Mouse (Mus musculus) monocyte, adult 5-6 weeks (primary cell): ENCODE data around the gene Slc28a3. TPM values are rescaled to one million over a fixed set of nuclear protein-coding genes. Genes with fewer than 3 reads are reported as not detected.
A peak's percentile ranks its signal among the peaks of the same experiment; 100 is the strongest.

Experiments used
- ATAC-seq: fragments of 153-309, 156-312 bp; replicated peaks from 2 replicates; pipeline ENCODE4 v1.8.0; 2017; ENCODE audit warnings: mild to moderate bottlenecking; ENCODE audit not compliant: low TSS enrichment, insufficient number of reproducible peaks, severe bottlenecking, poor library complexity, low FRiP score
- total RNA-seq: library from RNA; stranded (forward); fragments of 200-1000, 200-491, 200-594 nt; gene quantifications from 3 replicates; pipeline ENCODE4 v1.2.3, GENCODE M21; 2017

The Slc28a3 gene
- total RNA-seq, 1 experiment from 2014 or later, result not detected

- no peak for ATAC-seq
These were observed 74.0 kb downstream of the Slc28a3 start for GRCm38 (mm10) chr13:58536466-58537231.

- ATAC-seq, result no peak
These were observed 75.4 kb downstream of the Slc28a3 start for GRCm38 (mm10) chr13:58535321-58535720.

DNA sequence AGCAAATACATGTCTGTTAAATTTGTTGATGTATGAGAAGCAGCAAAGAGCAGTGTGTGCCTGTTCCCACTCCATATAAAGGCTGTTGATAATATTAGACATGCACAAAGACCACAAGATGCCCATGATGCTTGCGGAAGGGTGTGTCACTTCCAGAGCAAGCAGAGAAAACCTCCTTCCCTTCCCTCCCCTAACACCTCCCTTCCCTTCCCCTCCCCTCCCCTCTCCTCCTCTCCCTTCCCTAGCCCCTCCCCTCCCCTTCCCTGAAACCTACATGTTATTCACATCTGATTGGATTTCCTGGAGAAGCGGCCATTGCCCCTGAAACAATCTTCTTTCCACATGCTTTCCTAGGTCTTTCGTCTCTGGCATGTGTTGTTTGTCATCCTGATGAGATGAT, 75.8 kb downstream of the Slc28a3 start:
- no peak for ATAC-seq

DNA sequence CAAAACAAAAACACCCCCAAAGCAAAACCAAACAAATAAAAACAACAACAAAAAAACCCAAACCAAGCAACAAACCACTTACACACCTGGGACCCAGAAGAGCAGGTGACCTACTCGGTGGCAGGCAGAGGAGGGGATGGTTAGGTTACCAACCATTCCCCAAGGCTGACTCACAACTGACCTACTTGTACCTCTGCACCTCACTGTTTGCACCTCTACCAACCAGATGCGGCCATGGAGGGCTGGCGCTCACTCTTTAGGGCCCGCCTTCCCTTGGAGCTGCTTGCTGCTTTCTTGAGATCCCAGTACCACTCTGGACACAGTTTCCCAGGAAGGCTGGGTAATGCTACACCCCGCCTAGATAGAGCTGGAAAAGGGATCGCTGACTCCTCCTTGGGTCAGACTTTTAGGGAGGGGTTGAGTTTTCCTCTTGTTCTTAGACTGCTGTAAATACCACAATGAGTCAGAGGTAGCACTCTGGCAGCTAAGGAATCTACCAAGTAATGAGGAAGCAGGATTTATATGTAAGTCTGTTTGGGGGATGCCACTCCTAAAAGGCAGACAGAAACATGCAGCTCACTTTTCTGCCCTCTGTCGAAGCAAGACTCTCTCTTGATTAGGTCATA, 76.3 kb downstream of the Slc28a3 start:
- no peak for ATAC-seq

DNA sequence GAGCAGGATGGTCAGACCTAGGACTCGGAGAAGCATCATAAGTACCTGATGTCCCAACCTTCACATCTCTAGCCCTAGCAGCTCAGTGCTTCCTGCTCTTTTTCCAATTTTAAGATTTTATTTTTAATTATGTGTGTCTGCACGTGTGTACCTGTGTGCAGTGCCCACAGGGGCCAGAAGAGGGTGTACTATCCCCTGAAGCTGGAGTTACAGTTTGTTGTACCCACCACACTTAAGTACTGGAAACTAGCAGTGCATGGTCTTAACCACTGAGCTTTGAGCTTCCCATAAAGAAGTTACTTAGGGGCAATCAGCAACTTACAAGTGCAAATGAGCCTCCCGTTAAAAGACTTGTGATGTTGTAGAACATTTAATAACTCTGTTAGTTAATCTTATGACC, 86.1 kb downstream of the Slc28a3 start:
- ATAC-seq, result no peak

GRCm38 (mm10) chr13:58523761-58524117, 86.9 kb downstream of the Slc28a3 start:
- ATAC-seq, result no peak

- no peak for ATAC-seq
These were observed 87.5 kb downstream of the Slc28a3 start for GRCm38 (mm10) chr13:58523011-58523760.

GRCm38 (mm10) chr13:58521331-58522030, 89.2 kb downstream of the Slc28a3 start:
- ATAC-seq, result no peak

GRCm38 (mm10) chr13:58520580-58521330, 89.9 kb downstream of the Slc28a3 start:
- no peak for ATAC-seq

DNA sequence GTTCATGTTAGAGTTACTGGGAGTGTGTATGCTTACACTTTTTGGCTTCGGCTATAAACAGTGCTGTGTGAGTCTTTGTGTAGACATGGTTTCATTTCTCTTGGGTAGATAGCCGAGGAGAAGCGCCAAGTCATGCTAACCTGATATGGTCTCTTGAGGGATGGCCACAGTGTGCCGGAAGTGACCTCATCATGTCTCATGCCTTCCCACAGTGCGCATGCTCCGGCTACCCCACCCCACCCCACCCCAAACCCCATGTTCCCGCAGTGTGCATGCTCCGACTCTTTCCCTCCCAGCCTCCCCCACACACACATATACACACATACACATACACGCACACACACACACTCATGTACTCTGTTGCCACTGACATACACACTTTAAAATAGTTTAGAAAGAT, 90.6 kb downstream of the Slc28a3 start:
- no peak for ATAC-seq

GRCm38 (mm10) chr13:58516277-58516676, 94.4 kb downstream of the Slc28a3 start:
- ATAC-seq, result no peak

DNA sequence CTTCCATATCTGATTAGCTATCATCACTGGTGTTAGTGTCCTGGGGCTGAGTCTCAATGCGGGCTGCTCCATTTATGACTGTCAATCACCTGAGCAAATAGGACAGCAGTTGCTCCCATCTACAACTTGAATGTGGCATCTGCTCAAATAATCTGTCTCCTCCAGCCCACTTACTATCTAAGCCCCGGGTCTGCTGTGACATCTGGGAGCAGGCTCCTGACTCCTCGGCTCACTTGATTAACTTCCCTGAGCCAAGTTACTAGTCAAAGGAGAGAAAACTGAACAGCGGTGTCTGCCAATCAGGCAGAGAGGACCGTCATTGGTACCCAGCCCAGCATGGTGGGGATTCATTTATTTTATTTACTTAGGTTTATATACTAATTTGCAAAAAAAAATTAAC, 95.0 kb downstream of the Slc28a3 start:
- no peak for ATAC-seq

GRCm38 (mm10) chr13:58514147-58514727, 96.4 kb downstream of the Slc28a3 start:
- no peak for ATAC-seq

DNA sequence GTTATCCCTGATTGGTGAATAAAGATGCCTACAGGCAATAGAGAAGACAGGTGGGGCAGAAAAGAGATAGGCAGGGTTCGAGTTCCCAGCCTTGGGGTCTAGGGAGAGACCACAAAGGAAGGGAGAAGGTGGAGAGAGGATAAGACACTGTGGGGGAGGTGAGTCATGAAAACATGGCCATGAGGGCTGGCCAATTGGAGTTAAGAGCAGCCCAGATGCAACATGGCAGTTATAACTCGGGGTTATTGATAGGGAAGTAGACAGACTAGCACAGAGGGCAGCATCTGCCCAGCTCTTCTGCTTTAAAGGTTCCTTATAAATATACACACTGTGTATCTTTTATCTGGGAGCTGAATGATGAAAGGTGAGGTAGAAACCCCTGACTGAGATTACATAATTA, 98.8 kb downstream of the Slc28a3 start:
- no peak for ATAC-seq

GRCm38 (mm10) chr13:58511248-58511647, 99.4 kb downstream of the Slc28a3 start:
- ATAC-seq, result no peak

DNA sequence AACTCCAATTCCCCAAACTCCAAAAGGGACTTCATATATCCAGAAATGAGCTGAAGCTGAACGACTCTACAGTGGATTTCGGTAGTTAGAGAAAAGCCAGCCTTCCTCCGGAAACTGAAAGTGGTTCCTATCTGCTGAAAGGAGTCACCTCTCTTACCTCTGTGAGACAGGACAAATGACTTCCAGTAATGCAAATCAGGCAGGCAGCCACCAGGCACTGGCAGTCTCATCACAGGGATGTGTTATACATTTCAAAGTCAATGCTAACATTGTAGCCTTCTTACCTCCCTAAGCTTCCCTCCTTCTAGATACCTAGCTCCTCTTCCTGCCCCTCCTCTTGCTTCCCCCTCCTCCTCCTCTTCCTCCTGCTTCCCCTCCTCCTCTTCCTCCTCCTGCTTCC, 101.4 kb downstream of the Slc28a3 start:
- no peak for ATAC-seq

GRCm38 (mm10) chr13:58503610-58504009, 107.1 kb downstream of the Slc28a3 start:
- peak; percentile 63 for ATAC-seq

DNA sequence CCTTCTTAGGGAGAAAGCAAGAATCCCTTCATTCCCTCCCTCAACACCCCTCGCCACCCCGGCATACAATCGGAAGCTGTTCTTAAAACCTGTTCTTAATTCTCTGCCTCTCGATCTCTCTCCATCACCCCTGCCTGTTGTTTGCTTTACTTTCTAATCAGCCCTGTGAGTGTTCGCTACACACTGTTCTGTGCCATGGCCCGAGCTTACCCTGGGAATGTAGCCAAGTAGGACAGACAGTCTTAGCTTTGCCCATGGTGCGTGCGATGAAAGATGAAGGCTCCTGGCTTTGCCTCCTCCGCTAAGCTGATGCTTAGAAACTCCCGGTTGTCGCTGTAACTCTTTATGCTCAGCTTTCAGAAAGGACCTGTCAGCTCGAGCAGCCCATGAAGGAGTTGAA, 112.9 kb downstream of the Slc28a3 start:
- no peak for ATAC-seq
